Mouse (Mus musculus): ENCODE results near the gene Hgfac.

DNA sequence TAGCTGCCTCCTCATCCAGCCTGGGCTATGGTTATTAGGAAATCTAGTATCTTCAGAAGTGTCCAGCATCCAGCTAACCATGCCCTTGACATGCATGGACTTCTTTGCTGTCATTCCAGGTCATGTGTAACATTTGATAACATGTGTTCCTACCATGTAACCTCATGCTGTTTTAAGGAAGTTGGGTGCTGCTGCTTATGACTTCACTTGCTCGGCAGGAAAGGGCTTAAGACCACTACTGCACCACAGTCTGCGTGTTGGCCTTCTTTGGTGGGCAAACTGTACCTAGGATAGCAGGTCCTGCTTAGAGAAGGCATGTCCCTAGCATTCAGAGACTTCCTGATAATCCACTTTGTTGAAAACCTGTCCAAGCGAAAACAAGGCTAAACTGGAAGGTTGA is 40.2 kb upstream of the Hgfac start:
- TF ChIP-seq CTCF (IDR thresholded peaks at IDR 0.05; ENCODE audit: low read depth) (no peak), EP300 (IDR thresholded peaks at IDR 0.05; ENCODE audit: low read depth) (no peak)
